Mouse (Mus musculus) limb, embryonic 11.5 days (tissue): Measurements from ENCODE around the gene Frs3. TPM values are rescaled to one million over a fixed set of nuclear protein-coding genes. Genes with fewer than 3 reads are reported as not detected.

ENCODE experiments used
- polyA plus RNA-seq: library from polyadenylated mRNA; unstranded; fragments of >200 nt; fragmentation: Nextera tagmentation; extraction: Ambion mirVana; gene quantifications from 2 replicates; pipeline ENCODE4 v1.2.1, GENCODE M21; 2014

The Frs3 gene
- polyA plus RNA-seq, 1 experiment from 2014 or later, result 3.9 TPM

Other genes starting within 250 kb of the Frs3 start
- 30.4 and 33.7 TPM in 2 replicates for gene Taf8, start 186.7 kb upstream of the Frs3 start, polyA plus RNA-seq
- gene Ccnd3, start 184.0 kb upstream of the Frs3 start, polyA plus RNA-seq, result 345 and 350 TPM in 2 replicates
- 30.7 and 31.6 TPM in 2 replicates for gene Bysl, start 77.5 kb upstream of the Frs3 start, polyA plus RNA-seq
- gene Med20, start 77.4 kb upstream of the Frs3 start, polyA plus RNA-seq, result 49.5 and 50.4 TPM in 2 replicates
- 1.3 and 1.5 TPM in 2 replicates for gene Gm20517, start 77.4 kb upstream of the Frs3 start, polyA plus RNA-seq
- 4.7 and 6.7 TPM in 2 replicates for gene Usp49, start 58.3 kb upstream of the Frs3 start, polyA plus RNA-seq
- gene Tomm6, start 644 bp upstream of the Frs3 start, polyA plus RNA-seq, result 404 and 441 TPM in 2 replicates
- gene Gm21981, start 5.4 kb downstream of the Frs3 start, polyA plus RNA-seq, result 0.95 and 1.3 TPM in 2 replicates
- 1.8 and 2.6 TPM in 2 replicates for gene Prickle4, start 5.7 kb downstream of the Frs3 start, polyA plus RNA-seq
- gene Pgc, start 37.8 kb downstream of the Frs3 start, polyA plus RNA-seq, result not detected in 2 replicates
- 3.7 and 5.6 TPM in 2 replicates for gene Tfeb, start 48.0 kb downstream of the Frs3 start, polyA plus RNA-seq
- gene Mdfi, start 145.7 kb downstream of the Frs3 start, polyA plus RNA-seq, result 56.4 and 100.0 TPM in 2 replicates
- gene Foxp4, start 235.6 kb downstream of the Frs3 start, polyA plus RNA-seq, result 30.5 and 30.7 TPM in 2 replicates